In genomic region chr2:178194908-178195307, GRCm38 (mm10) we compare ENCODE assay signal across 12 mouse cellular contexts.
A peak's percentile ranks its signal among the peaks of the same experiment; 100 is the strongest.
DNase-seq lines count a peak whose midpoint lies in the region; ATAC-seq lines count a peak whose summit lies in the region.
"Had no signal": no experiment of that assay in that cellular context is flagged by ENCODE, and none has a peak within 500 bp of the region (broad histone marks: within the 10 kb centered on the region; RNA-seq: fewer than 3 reads in every experiment).

No protein-coding gene starts in this region.

- H3K4me1 ChIP-seq in hindbrain, embryonic 13.5 days (replicated peaks) = peaks cover 32% of the 10 kb centered on the region
- no peaks in the 10 kb centered on the region for H3K4me1 ChIP-seq in hindbrain, embryonic 11.5 days (replicated peaks; ENCODE audit: control insufficient read depth, insufficient read depth, low read length)
- H3K4me1 ChIP-seq in heart, embryonic 14.5 days (ENCODE audit: control insufficient read depth in 2 of 2, insufficient read depth in 2 of 2, low read length in 2 of 2) = peaks cover 6 to 13% of the 10 kb centered on the region in 2 experiments; a peak in 3 of 4 replicates
- peaks cover 20% of the 10 kb centered on the region for H3K4me1 ChIP-seq in midbrain, embryonic 15.5 days
- H3K4me1 ChIP-seq: limb, embryonic 15.5 days; stomach, embryonic 15.5 days had no signal

- H3K27ac ChIP-seq in hindbrain, embryonic 13.5 days = 0 out of 2 replicates have a peak overlapping the region, but pooled peaks have one; percentile 44
- H3K27ac ChIP-seq in hindbrain, embryonic 11.5 days (ENCODE audit: low read depth, low read length) = no peak overlapping the region
- peak overlapping the region; percentile 25 to 26; a peak in 2 of 4 replicates for H3K27ac ChIP-seq in heart, embryonic 14.5 days (replicated peaks in 1 of 2; ENCODE audit: control insufficient read depth in 1 of 2, insufficient read depth in 1 of 2, low read depth in 2 of 2, low read length in 2 of 2)
- peak overlapping the region; percentile 1; the same call in 1 of the 2 replicates for H3K27ac ChIP-seq in midbrain, embryonic 15.5 days
- H3K27ac ChIP-seq: limb, embryonic 15.5 days; stomach, embryonic 15.5 days had no signal

- no peak overlapping the region for H3K4me3 ChIP-seq in hindbrain, embryonic 13.5 days
- H3K4me3 ChIP-seq in hindbrain, embryonic 11.5 days (ENCODE audit: low read depth, low read length) = no peak overlapping the region
- H3K4me3 ChIP-seq in heart, embryonic 14.5 days (ENCODE audit: control insufficient read depth in 1 of 2, insufficient read depth in 1 of 2, low read depth in 1 of 2, low read length in 2 of 2) = no peak overlapping the region
- no peak overlapping the region for H3K4me3 ChIP-seq in midbrain, embryonic 15.5 days
- H3K4me3 ChIP-seq: limb, embryonic 15.5 days; stomach, embryonic 15.5 days had no signal

- no peaks in the 10 kb centered on the region for H3K36me3 ChIP-seq in hindbrain, embryonic 13.5 days
- no peaks in the 10 kb centered on the region for H3K36me3 ChIP-seq in hindbrain, embryonic 11.5 days (ENCODE audit: control insufficient read depth, insufficient read depth, low read length)
- H3K36me3 ChIP-seq in heart, embryonic 14.5 days (ENCODE audit: control insufficient read depth, insufficient read depth, low read length) = no peaks in the 10 kb centered on the region
- no peaks in the 10 kb centered on the region for H3K36me3 ChIP-seq in midbrain, embryonic 15.5 days (replicated peaks)
- H3K36me3 ChIP-seq: limb, embryonic 15.5 days; stomach, embryonic 15.5 days had no signal

- no peak overlapping the region for H3K4me2 ChIP-seq in hindbrain, embryonic 13.5 days
- no peak overlapping the region for H3K4me2 ChIP-seq in hindbrain, embryonic 11.5 days (replicated peaks; ENCODE audit: low read depth, low read length)
- no peak overlapping the region for H3K4me2 ChIP-seq in heart, embryonic 14.5 days (ENCODE audit: low read length)
- H3K4me2 ChIP-seq in midbrain, embryonic 15.5 days = no peak overlapping the region
- H3K4me2 ChIP-seq: limb, embryonic 15.5 days; stomach, embryonic 15.5 days had no signal

- 61% methylated on average over 5 of the region's 5 CpGs for WGBS in hindbrain, embryonic 13.5 days
- 78% methylated on average over 5 of the region's 5 CpGs for WGBS in hindbrain, embryonic 11.5 days
- 20% methylated on average over 5 of the region's 5 CpGs for WGBS in heart, embryonic 14.5 days
- 51% methylated on average over 5 of the region's 5 CpGs for WGBS in midbrain, embryonic 15.5 days

- ATAC-seq in hindbrain, embryonic 13.5 days (ENCODE audit: low FRiP score) = no peak
- no peak for ATAC-seq in hindbrain, embryonic 11.5 days (ENCODE audit: low FRiP score)
- no peak for ATAC-seq in heart, embryonic 14.5 days (ENCODE audit: insufficient number of reproducible peaks, insufficient read depth, low FRiP score, low read depth)
- ATAC-seq in midbrain, embryonic 15.5 days (replicated peaks) = no peak
- ATAC-seq in megakaryocyte, adult 5-6 weeks (ENCODE audit: poor library complexity, severe bottlenecking) = no peak

- DNase-seq in hindbrain, embryonic 11.5 days (ENCODE audit: low spot score) = no peak
- DNase-seq in heart, adult 8-10 months (ENCODE audit: low spot score) = peak; percentile 31
- no peak for DNase-seq in thymus, postnatal 4 days
- DNase-seq: cerebellum, adult 18-20 months; lung, adult 2 months; thymus, postnatal 14 days had no signal

- no peaks in the 10 kb centered on the region for H3K9me3 ChIP-seq in hindbrain, embryonic 13.5 days
- H3K9me3 ChIP-seq in hindbrain, embryonic 11.5 days (ENCODE audit: control insufficient read depth, low read length) = no peaks in the 10 kb centered on the region
- no peaks in the 10 kb centered on the region for H3K9me3 ChIP-seq in heart, embryonic 14.5 days (ENCODE audit: control insufficient read depth, low read length)
- no peaks in the 10 kb centered on the region for H3K9me3 ChIP-seq in midbrain, embryonic 15.5 days
- H3K9me3 ChIP-seq: limb, embryonic 15.5 days; stomach, embryonic 15.5 days had no signal

- no peak overlapping the region; the same call in 1 of the 2 replicates for H3K9ac ChIP-seq in hindbrain, embryonic 13.5 days
- H3K9ac ChIP-seq in hindbrain, embryonic 11.5 days (ENCODE audit: low read depth, low read length) = no peak overlapping the region
- H3K9ac ChIP-seq in heart, embryonic 14.5 days (ENCODE audit: low read length) = no peak overlapping the region
- no peak overlapping the region for H3K9ac ChIP-seq in midbrain, embryonic 15.5 days
- H3K9ac ChIP-seq: limb, embryonic 15.5 days; stomach, embryonic 15.5 days had no signal

- no peaks in the 10 kb centered on the region for H3K27me3 ChIP-seq in hindbrain, embryonic 13.5 days
- no peaks in the 10 kb centered on the region for H3K27me3 ChIP-seq in hindbrain, embryonic 11.5 days (ENCODE audit: control insufficient read depth, insufficient read depth, low read length)
- H3K27me3 ChIP-seq in heart, embryonic 14.5 days (ENCODE audit: control insufficient read depth, insufficient read depth, low read length) = no peaks in the 10 kb centered on the region
- H3K27me3 ChIP-seq in midbrain, embryonic 15.5 days (replicated peaks) = no peaks in the 10 kb centered on the region
- H3K27me3 ChIP-seq: limb, embryonic 15.5 days; stomach, embryonic 15.5 days had no signal
